Mouse (Mus musculus): ENCODE measurements around the gene Accsl. TPM values are rescaled to one million over a fixed set of nuclear protein-coding genes. Genes with fewer than 3 reads are reported as not detected.
A peak's percentile ranks its signal among the peaks of the same experiment; 100 is the strongest.

Gene Accsl
- polyA plus RNA-seq (2014; fragmentation: Nextera tagmentation; extraction: Ambion mirVana): 0.08 and 0.38 TPM in 2 replicates

DNA sequence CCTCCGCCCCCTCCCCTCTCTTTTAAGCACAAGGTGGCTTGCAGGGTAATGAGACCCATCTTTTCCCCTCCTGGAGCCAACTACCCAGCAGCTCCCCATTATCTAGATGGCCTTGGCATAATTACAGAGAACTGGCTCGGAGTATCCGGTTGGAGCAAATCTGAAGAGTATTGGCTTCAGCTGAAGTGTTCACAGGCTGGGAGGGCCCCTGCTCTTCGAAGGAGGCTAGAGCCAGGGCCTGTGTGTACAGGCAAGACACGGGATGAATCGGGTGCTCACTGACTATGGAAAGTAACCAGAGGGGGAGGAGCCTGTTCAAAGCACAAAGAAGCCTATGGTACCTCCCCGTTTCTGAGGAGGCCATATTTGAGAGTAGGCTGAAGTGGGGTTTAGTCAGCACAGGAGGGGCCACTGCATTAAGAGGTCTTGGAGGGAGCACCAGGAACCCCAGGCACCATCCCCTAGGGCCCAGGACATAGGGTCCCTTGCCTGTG lies at the start of gene Accsl:
Gene Accsl, minus strand, starts transcription at position 51 of the 494 bp plus-strand sequence.
- DNase-seq (ENCODE audit: low spot score) (no peak), ATAC-seq (ENCODE audit: low FRiP score) (no peak)
- Histone ChIP-seq H3K9ac (no peak within 1 kb of the TSS), H3K4me2 (replicated peaks) (no peak within 1 kb of the TSS), H3K4me1 (replicated peaks; ENCODE audit: control insufficient read depth, insufficient read depth, low read length) (peaks cover 7% of the 10 kb centered on the region), H3K36me3 (replicated peaks; ENCODE audit: control insufficient read depth, insufficient read depth) (no peaks in the 10 kb centered on the region), H3K27me3 (ENCODE audit: control insufficient read depth, insufficient read depth, low read length) (no peaks in the 10 kb centered on the region), H3K9me3 (ENCODE audit: control insufficient read depth, low read length) (no peaks in the 10 kb centered on the region), H3K27ac (no peak within 1 kb of the TSS), H3K4me3 (replicated peaks; ENCODE audit: low read length) (no peak within 1 kb of the TSS)
- WGBS: 75% methylated on average over 7 of the region's 7 CpGs

DNA sequence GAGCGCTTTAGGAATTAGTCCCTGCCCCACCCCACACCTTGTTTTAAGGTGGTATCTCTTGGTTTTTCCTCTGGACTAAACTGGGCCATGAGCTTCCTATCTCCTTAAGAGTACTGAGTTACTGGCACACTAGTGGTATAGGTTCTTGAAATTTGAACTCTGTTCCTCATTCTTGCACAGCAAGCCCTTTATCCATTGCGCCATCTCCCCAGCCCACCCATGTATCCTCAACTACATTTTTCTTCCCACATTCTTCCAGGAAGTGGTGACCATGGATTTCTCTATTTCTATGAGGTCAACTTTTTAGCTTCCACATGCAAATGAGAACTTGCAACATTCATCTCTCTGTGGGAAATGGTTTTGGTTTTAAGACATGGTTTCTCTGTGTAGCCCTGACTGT lies 44.6 kb upstream of the Accsl start:
- no peak overlapping the region for H3K9ac ChIP-seq
- no peaks in the 10 kb centered on the region for H3K36me3 ChIP-seq (replicated peaks; ENCODE audit: control insufficient read depth, insufficient read depth)
- no peak overlapping the region for H3K27ac ChIP-seq
- no peak for ATAC-seq (ENCODE audit: low FRiP score)
- H3K4me3 ChIP-seq (replicated peaks; ENCODE audit: low read length): no peak overlapping the region
- no peaks in the 10 kb centered on the region for H3K9me3 ChIP-seq (ENCODE audit: control insufficient read depth, low read length)
- H3K4me1 ChIP-seq (replicated peaks; ENCODE audit: control insufficient read depth, insufficient read depth, low read length): peaks cover under 1% of the 10 kb centered on the region; the same call in 1 of the 2 replicates
- 98% methylated on average over 2 of the region's 2 CpGs for WGBS
- DNase-seq (ENCODE audit: low spot score): no peak
- no peak overlapping the region for H3K4me2 ChIP-seq (replicated peaks)
- no peaks in the 10 kb centered on the region for H3K27me3 ChIP-seq (ENCODE audit: control insufficient read depth, insufficient read depth, low read length)

DNA sequence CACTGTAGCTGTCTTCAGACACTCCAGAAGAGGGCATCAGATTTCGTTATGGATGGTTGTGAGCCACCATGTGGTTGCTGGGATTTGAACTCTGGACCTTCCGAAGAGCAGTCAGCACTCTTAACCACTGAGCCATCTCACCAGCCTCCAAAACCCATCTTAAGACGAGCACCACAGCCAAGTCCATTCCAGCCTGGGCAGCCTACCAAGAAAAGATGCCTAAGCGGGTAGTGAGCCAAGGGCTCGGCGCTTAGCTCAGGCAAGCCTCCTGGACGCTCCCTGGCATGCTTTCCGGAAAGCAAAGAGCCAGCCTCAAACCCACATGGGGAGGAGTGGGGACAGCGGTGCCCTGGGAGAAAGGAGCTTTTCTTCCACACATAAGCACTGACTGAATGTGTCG lies 43.0 kb upstream of the Accsl start:
- ATAC-seq (ENCODE audit: low FRiP score): no peak

DNA sequence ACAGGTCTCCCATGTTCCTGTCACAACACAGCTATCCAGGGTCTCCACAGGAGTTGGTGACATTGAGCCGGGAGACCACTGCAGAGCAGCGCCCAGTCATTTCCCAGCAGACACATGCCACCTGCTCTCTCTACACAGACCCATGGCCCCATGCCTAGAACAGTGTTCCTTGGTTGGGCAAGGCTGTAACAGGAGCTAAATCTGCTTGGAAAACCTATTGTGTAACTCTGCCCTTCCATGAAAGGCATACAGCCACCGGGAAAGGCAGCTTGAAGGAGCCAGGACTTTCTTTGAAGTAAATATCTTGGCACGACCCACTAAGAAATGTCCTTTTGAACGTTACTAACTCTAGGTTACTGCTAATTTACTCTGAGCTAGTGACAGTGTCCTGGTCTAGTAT lies 40.8 kb upstream of the Accsl start:
- H3K27me3 ChIP-seq (ENCODE audit: control insufficient read depth, insufficient read depth, low read length): no peaks in the 10 kb centered on the region
- ATAC-seq (ENCODE audit: low FRiP score): no peak
- 73% methylated on average over 5 of the region's 5 CpGs for WGBS

More for the DNA sequence above, 43.0 kb upstream of the Accsl start:
- no peaks in the 10 kb centered on the region for H3K9me3 ChIP-seq (ENCODE audit: control insufficient read depth, low read length)
- no peak for DNase-seq (ENCODE audit: low spot score)
- no peaks in the 10 kb centered on the region for H3K27me3 ChIP-seq (ENCODE audit: control insufficient read depth, insufficient read depth, low read length)
- 83% methylated on average over 10 of the region's 10 CpGs for WGBS
- no peaks in the 10 kb centered on the region for H3K36me3 ChIP-seq (replicated peaks; ENCODE audit: control insufficient read depth, insufficient read depth)
- H3K4me2 ChIP-seq (replicated peaks): no peak overlapping the region
- no peak overlapping the region for H3K4me3 ChIP-seq (replicated peaks; ENCODE audit: low read length)
- H3K4me1 ChIP-seq (replicated peaks; ENCODE audit: control insufficient read depth, insufficient read depth, low read length): peaks cover 17% of the 10 kb centered on the region
- H3K9ac ChIP-seq: no peak overlapping the region
- no peak overlapping the region for H3K27ac ChIP-seq

DNA sequence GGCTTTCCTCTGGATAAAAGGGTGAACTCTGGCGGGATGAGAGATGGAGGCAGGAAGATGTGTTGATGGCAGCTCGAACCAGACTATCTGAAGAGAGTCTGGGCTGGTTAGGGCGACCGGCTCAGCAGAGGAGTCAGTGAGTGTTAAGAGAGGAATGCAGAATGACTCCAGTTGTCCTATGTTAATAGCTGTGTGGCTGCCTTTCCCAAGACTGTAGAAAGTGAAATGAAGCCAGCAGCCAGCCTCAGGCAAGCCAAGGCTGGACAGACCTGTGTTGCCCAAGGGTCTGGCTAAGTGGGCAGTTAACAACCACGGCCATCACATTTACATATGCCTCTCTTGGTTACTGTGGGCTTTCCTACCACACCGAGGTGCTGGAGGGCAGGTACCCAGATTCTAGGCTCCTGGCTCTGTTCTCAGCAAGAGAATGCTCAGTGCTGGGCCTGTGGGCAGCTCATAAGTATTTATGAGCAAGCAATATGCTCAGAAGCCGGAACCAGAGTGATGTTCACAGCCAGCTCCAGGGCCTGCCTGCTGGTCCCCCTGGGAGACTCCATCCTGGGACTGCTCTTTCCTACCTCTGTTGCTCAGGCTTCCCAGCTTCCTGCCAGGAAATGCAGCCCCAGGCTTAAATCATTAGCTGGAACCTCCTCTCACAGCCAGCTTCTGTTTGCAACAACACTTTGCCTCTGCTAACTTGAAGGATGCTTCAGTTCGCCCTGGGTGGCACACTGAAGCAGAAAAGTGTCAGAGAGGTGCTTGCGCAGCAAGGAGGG lies 38.8 kb upstream of the Accsl start:
- Histone ChIP-seq H3K4me2 (replicated peaks) (no peak overlapping the region), H3K9me3 (ENCODE audit: control insufficient read depth, low read length) (no peaks in the 10 kb centered on the region), H3K27me3 (ENCODE audit: control insufficient read depth, insufficient read depth, low read length) (no peaks in the 10 kb centered on the region), H3K4me3 (replicated peaks; ENCODE audit: low read length) (no peak overlapping the region), H3K36me3 (replicated peaks; ENCODE audit: control insufficient read depth, insufficient read depth) (no peaks in the 10 kb centered on the region), H3K27ac (peak overlapping the region; percentile 44), H3K4me1 (replicated peaks; ENCODE audit: control insufficient read depth, insufficient read depth, low read length) (peaks cover 20% of the 10 kb centered on the region), H3K9ac (peak overlapping the region; percentile 13; the same call in 1 of the 2 replicates)
- WGBS: 58% methylated on average over 9 of the region's 9 CpGs
- ATAC-seq (ENCODE audit: low FRiP score): peak; percentile 35
- peak; percentile 36 for DNase-seq (ENCODE audit: low spot score)

More for the DNA sequence above, 40.8 kb upstream of the Accsl start:
- Histone ChIP-seq H3K4me2 (replicated peaks) (no peak overlapping the region), H3K27ac (no peak overlapping the region), H3K4me3 (replicated peaks; ENCODE audit: low read length) (no peak overlapping the region), H3K9ac (no peak overlapping the region), H3K4me1 (replicated peaks; ENCODE audit: control insufficient read depth, insufficient read depth, low read length) (peaks cover 20% of the 10 kb centered on the region), H3K9me3 (ENCODE audit: control insufficient read depth, low read length) (no peaks in the 10 kb centered on the region), H3K36me3 (replicated peaks; ENCODE audit: control insufficient read depth, insufficient read depth) (no peaks in the 10 kb centered on the region)
- DNase-seq (ENCODE audit: low spot score): no peak

DNA sequence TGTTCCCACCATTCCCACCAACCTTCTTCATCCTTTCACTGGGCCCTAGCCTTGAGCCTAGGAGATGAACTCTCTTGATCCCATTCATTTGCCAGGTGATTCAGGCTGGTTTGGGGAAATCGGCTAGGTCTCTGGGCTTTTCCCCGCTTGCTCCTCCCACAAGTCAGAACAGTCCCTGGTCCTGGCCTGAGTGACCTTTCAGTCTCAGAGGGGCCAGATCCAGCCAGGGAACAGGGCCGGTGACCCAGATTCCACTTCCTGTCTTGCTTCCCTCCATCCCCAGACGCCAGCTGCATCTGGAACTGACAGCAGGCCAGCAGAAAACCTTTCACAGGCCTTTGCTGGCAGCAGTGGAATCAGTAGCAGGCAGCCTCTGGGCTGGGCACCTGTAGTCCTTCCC lies 37.4 kb upstream of the Accsl start:
- WGBS: 55% methylated on average over 4 of the region's 4 CpGs
- H3K36me3 ChIP-seq (replicated peaks; ENCODE audit: control insufficient read depth, insufficient read depth): no peaks in the 10 kb centered on the region
- H3K9me3 ChIP-seq (ENCODE audit: control insufficient read depth, low read length): no peaks in the 10 kb centered on the region
- H3K4me1 ChIP-seq (replicated peaks; ENCODE audit: control insufficient read depth, insufficient read depth, low read length): peaks cover 20% of the 10 kb centered on the region
- no peak overlapping the region for H3K4me2 ChIP-seq (replicated peaks)
- peak overlapping the region; percentile 44; the same call in 1 of the 2 replicates for H3K27ac ChIP-seq
- H3K27me3 ChIP-seq (ENCODE audit: control insufficient read depth, insufficient read depth, low read length): no peaks in the 10 kb centered on the region
- H3K9ac ChIP-seq: no peak overlapping the region
- H3K4me3 ChIP-seq (replicated peaks; ENCODE audit: low read length): no peak overlapping the region
- ATAC-seq (ENCODE audit: low FRiP score): no peak
- DNase-seq (ENCODE audit: low spot score): no peak

DNA sequence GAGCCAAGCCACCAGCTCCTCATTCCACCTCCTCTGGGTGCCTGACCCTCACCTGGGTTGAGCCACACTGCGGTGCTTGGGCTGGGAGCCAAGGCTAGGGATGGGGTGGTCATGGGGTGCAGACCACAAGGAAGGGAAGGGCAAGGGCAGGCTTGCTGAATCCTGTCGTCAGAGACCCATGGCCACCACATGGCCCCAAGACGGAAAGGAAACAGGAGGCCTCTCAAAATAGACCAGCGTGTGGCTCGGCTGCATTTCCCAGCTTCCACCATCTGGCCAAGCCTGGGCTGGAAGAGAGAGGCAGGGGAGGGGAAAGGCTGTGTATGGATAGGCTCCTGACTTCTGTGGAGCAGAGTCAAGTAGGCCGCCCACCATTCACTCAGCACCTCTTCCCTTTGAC lies 34.5 kb upstream of the Accsl start:
- H3K9ac ChIP-seq: no peak overlapping the region
- DNase-seq (ENCODE audit: low spot score) (no peak), ATAC-seq (ENCODE audit: low FRiP score) (no peak)
- no peak overlapping the region for H3K4me3 ChIP-seq (replicated peaks; ENCODE audit: low read length)
- H3K4me2 ChIP-seq (replicated peaks): no peak overlapping the region
- no peaks in the 10 kb centered on the region; the same call in 1 of the 2 replicates for H3K27me3 ChIP-seq (ENCODE audit: control insufficient read depth, insufficient read depth, low read length)
- H3K27ac ChIP-seq: no peak overlapping the region
- peaks cover 18% of the 10 kb centered on the region for H3K4me1 ChIP-seq (replicated peaks; ENCODE audit: control insufficient read depth, insufficient read depth, low read length)
- WGBS: 80% methylated on average over 6 of the region's 6 CpGs
- H3K9me3 ChIP-seq (ENCODE audit: control insufficient read depth, low read length): no peaks in the 10 kb centered on the region
- H3K36me3 ChIP-seq (replicated peaks; ENCODE audit: control insufficient read depth, insufficient read depth): no peaks in the 10 kb centered on the region

DNA sequence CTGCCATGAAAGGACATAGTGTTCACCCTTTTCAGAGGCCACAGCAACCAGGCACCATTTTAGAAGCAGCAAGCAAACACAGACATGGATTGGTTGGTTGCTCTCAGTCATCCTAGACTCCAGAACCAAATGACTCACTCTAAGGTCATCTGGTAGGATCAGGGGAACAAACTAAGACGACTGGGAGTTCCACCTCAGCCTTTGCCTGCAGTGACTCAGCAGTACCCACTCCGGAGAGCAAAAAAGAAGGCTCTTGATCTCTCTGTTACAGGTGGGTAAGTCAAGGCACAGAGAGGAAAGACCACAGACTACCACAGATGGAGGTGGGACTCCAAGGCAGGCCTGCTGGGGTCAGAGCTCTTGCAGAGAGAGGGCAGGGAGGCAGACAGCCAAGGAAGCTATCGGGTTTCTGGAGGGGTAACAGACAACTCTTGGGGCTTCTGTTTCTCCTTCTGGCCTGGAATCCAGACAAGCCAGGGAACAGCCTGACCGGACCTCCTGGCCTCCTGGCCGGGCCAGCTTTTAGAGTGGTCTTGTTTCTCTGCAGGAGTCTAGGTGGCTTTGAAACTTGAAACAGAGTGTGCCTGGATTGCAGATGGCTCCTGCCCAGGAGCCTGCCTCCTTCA lies 33.8 kb upstream of the Accsl start:
- no peaks in the 10 kb centered on the region for H3K9me3 ChIP-seq (ENCODE audit: control insufficient read depth, low read length)
- H3K4me1 ChIP-seq (replicated peaks; ENCODE audit: control insufficient read depth, insufficient read depth, low read length): peaks cover 12% of the 10 kb centered on the region
- WGBS: 66% methylated on average over 5 of the region's 5 CpGs
- H3K9ac ChIP-seq: no peak overlapping the region
- no peak overlapping the region for H3K4me2 ChIP-seq (replicated peaks)
- H3K4me3 ChIP-seq (replicated peaks; ENCODE audit: low read length): no peak overlapping the region
- no peaks in the 10 kb centered on the region for H3K36me3 ChIP-seq (replicated peaks; ENCODE audit: control insufficient read depth, insufficient read depth)
- ATAC-seq (ENCODE audit: low FRiP score) (no peak), DNase-seq (ENCODE audit: low spot score) (no peak)
- no peaks in the 10 kb centered on the region; the same call in 1 of the 2 replicates for H3K27me3 ChIP-seq (ENCODE audit: control insufficient read depth, insufficient read depth, low read length)
- H3K27ac ChIP-seq: no peak overlapping the region
